Comparison of ENCODE assay signal across 27 mouse cellular contexts in genomic region chr6:93513818-93514217, GRCm38 (mm10).
DNase-seq lines count a peak whose midpoint lies in the region; ATAC-seq and TF ChIP-seq lines count a peak whose summit lies in the region.
"Had no signal": no experiment of that assay in that cellular context is flagged by ENCODE, and none has a peak within 500 bp of the region (broad histone marks: within the 10 kb centered on the region; RNA-seq: fewer than 3 reads in every experiment).

No protein-coding gene starts in this region.

- no peak overlapping the region for H3K4me2 ChIP-seq in liver, postnatal 0 days (ENCODE audit: low read depth, low read length)
- no peak overlapping the region for H3K4me2 ChIP-seq in lung, postnatal 0 days (replicated peaks; ENCODE audit: low read depth, low read length)
- H3K4me2 ChIP-seq: embryonic facial prominence, embryonic 12.5 days; embryonic facial prominence, embryonic 15.5 days; heart, embryonic 12.5 days; hindbrain, embryonic 14.5 days had no signal

- H3K9me3 ChIP-seq in liver, postnatal 0 days (ENCODE audit: low read length): no peaks in the 10 kb centered on the region
- no peaks in the 10 kb centered on the region for H3K9me3 ChIP-seq in lung, postnatal 0 days (ENCODE audit: low read length)
- H3K9me3 ChIP-seq: embryonic facial prominence, embryonic 12.5 days; embryonic facial prominence, embryonic 15.5 days; heart, embryonic 12.5 days had no signal

- no peak overlapping the region for H3K27ac ChIP-seq in liver, postnatal 0 days (ENCODE audit: low read depth)
- no peak overlapping the region for H3K27ac ChIP-seq in lung, postnatal 0 days (ENCODE audit: low read length)
- H3K27ac ChIP-seq: embryonic facial prominence, embryonic 12.5 days; embryonic facial prominence, embryonic 15.5 days; gastrocnemius, adult 2 months; hindbrain, embryonic 14.5 days; hindbrain, postnatal 0 days had no signal

- H3K27me3 ChIP-seq in liver, postnatal 0 days (ENCODE audit: insufficient read depth, low read length): no peaks in the 10 kb centered on the region
- no peaks in the 10 kb centered on the region for H3K27me3 ChIP-seq in lung, postnatal 0 days (replicated peaks; ENCODE audit: insufficient read depth, low read length)
- H3K27me3 ChIP-seq: embryonic facial prominence, embryonic 12.5 days; embryonic facial prominence, embryonic 15.5 days; heart, embryonic 12.5 days; Patski had no signal

- TF ChIP-seq EP300 in liver, postnatal 0 days (IDR thresholded peaks at IDR 0.05; ENCODE audit: low read depth): no peak
- no peak for TF ChIP-seq EP300 in lung, postnatal 0 days (IDR thresholded peaks at IDR 0.05)

- 72% methylated on average over 2 of the region's 2 CpGs for WGBS in liver, postnatal 0 days (ENCODE audit: insufficient replicate concordance)
- 58% methylated on average over 2 of the region's 2 CpGs for WGBS in lung, postnatal 0 days

- no peak overlapping the region for H3K9ac ChIP-seq in liver, postnatal 0 days (replicated peaks)
- H3K9ac ChIP-seq in lung, postnatal 0 days (replicated peaks; ENCODE audit: low read depth): no peak overlapping the region
- H3K9ac ChIP-seq: embryonic facial prominence, embryonic 12.5 days; embryonic facial prominence, embryonic 15.5 days; forebrain, postnatal 0 days; heart, embryonic 12.5 days; hindbrain, embryonic 14.5 days had no signal

- DNase-seq in liver, postnatal 0 days: peak; percentile 18
- no peak for DNase-seq in liver
- peak; percentile 49 for DNase-seq in lung, postnatal 0 days (ENCODE audit: low spot score)
- DNase-seq in lung, postnatal 10 days: no peak
- peak; percentile 12 for DNase-seq in 3T3-L1 (ENCODE audit: low read depth, low spot score)
- DNase-seq in NIH3T3 (ENCODE audit: low read depth): peak; percentile 11
- DNase-seq in kidney, adult 8-10 months: no peak
- DNase-seq: adrenal gland, adult 2 months; adrenal gland, postnatal 14 days; cerebellum, adult 11 months; cerebellum, adult 2 months; cerebellum, adult 9-11 months; cerebellum, postnatal 25 days; forebrain, postnatal 0 days; gastrocnemius, adult 2 months; gastrocnemius, postnatal 14 days; heart, adult 11 months; heart, postnatal 14 days; heart, postnatal 4 days had no signal

- H3K36me3 ChIP-seq in liver, postnatal 0 days (replicated peaks; ENCODE audit: insufficient read depth, low read length): no peaks in the 10 kb centered on the region
- no peaks in the 10 kb centered on the region for H3K36me3 ChIP-seq in lung, postnatal 0 days (ENCODE audit: insufficient read depth, low read length)
- H3K36me3 ChIP-seq: embryonic facial prominence, embryonic 12.5 days; embryonic facial prominence, embryonic 15.5 days; heart, embryonic 12.5 days had no signal

- no peak for TF ChIP-seq CTCF in liver, postnatal 0 days (IDR thresholded peaks at IDR 0.05; ENCODE audit: low read depth)
- TF ChIP-seq CTCF in lung, postnatal 0 days (IDR thresholded peaks at IDR 0.05): no peak

- no peak overlapping the region for H3K4me3 ChIP-seq in liver, postnatal 0 days (ENCODE audit: low read depth, low read length)
- H3K4me3 ChIP-seq in lung, postnatal 0 days (ENCODE audit: low read depth, low read length): no peak overlapping the region
- H3K4me3 ChIP-seq: embryonic facial prominence, embryonic 12.5 days; embryonic facial prominence, embryonic 15.5 days; gastrocnemius, adult 2 months; heart, embryonic 12.5 days had no signal

- no peak for ATAC-seq in liver, postnatal 0 days
- peak; percentile 77 for ATAC-seq in lung, postnatal 0 days
- ATAC-seq: CD4-positive, CD25-positive, alpha-beta regulatory T cell, adult 4 months; forebrain, embryonic 14.5 days; forebrain, postnatal 0 days; hindbrain, postnatal 0 days; Patski had no signal

- H3K4me1 ChIP-seq in liver, postnatal 0 days (ENCODE audit: insufficient read depth): no peaks in the 10 kb centered on the region
- no peaks in the 10 kb centered on the region for H3K4me1 ChIP-seq in lung, postnatal 0 days (ENCODE audit: insufficient read depth, low read depth, low read length)
- H3K4me1 ChIP-seq: embryonic facial prominence, embryonic 12.5 days; embryonic facial prominence, embryonic 15.5 days; heart, embryonic 12.5 days had no signal

Comparison
In these comparisons a context has a peak if more than half of its experiments do, and no peak if none do; other contexts are left out.
1. DNase-seq: peak in liver, postnatal 0 days (single experiment), lung, postnatal 0 days (single experiment), 3T3-L1 (single experiment) and NIH3T3 (single experiment); none in liver (single experiment), lung, postnatal 10 days (single experiment) and kidney, adult 8-10 months (0 of 2).